Mouse (Mus musculus) embryonic facial prominence, embryonic 11.5 days (tissue): ENCODE measurements at regions not wholly inside any gene's neighbourhood (a gene's known extent, or its start where the extent isn't known, plus 50 kb on each side); places are given as distances from the start of the nearest gene placed in this dataset.

Source experiments
- ATAC-seq: fragments of 200-750 bp; cut with Nextera tagmentation; replicated peaks from 2 replicates; pipeline ENCODE4 v1.8.0; 2017; ENCODE audit warnings: low read depth; ENCODE audit not compliant: insufficient number of reproducible peaks, low FRiP score, low TSS enrichment
- DNase-seq: peaks from one replicate; pipeline ENCODE4 v3.0.0-alpha.2; 2015; ENCODE audit warnings: low spot score
- H3K27ac ChIP-seq: fragments of 300-500 bp; sonication (generic); replicated peaks from 2 replicates; pipeline ENCODE4 v1.5.1; 2014; ENCODE audit warnings: mild to moderate bottlenecking, low read depth, low read length, control low read depth
- H3K27me3 ChIP-seq: fragments of 300-500 bp; sonication (generic); 2 replicates; pipeline ENCODE4 v1.6.1; 2014; ENCODE audit warnings: mild to moderate bottlenecking, low read length, moderate library complexity, mixed read lengths; ENCODE audit not compliant: control insufficient read depth, insufficient read depth
- H3K36me3 ChIP-seq: fragments of 300-500 bp; sonication (generic); replicated peaks from 2 replicates; pipeline ENCODE4 v1.6.1; 2014; ENCODE audit warnings: low read depth, mild to moderate bottlenecking, low read length, moderate library complexity, mixed read lengths; ENCODE audit not compliant: control insufficient read depth, insufficient read depth
- H3K4me1 ChIP-seq: fragments of 300-500 bp; sonication (generic); 2 replicates; pipeline ENCODE4 v1.6.1; 2014; ENCODE audit warnings: low read length, mixed read lengths; ENCODE audit not compliant: control insufficient read depth, insufficient read depth
- H3K4me2 ChIP-seq: fragments of 300-500 bp; sonication (generic); 2 replicates; pipeline ENCODE4 v1.6.1; 2014; ENCODE audit warnings: low read depth, mild to moderate bottlenecking, control low read depth, low read length, moderate library complexity
- H3K4me3 ChIP-seq: fragments of 300-500 bp; sonication (generic); 2 replicates; pipeline ENCODE4 v1.5.1; 2014; ENCODE audit warnings: low read depth, low read length, control low read depth
- H3K9ac ChIP-seq: fragments of 300-500 bp; sonication (generic); replicated peaks from 2 replicates; pipeline ENCODE4 v1.6.1; 2014; ENCODE audit warnings: mild to moderate bottlenecking, control low read depth, low read length
- H3K9me3 ChIP-seq: fragments of 300-500 bp; sonication (generic); replicated peaks from 2 replicates; pipeline ENCODE4 v1.6.1; 2016; ENCODE audit warnings: mild to moderate bottlenecking, low read length, inconsistent platforms, mixed read lengths; ENCODE audit not compliant: control insufficient read depth
- WGBS: fragments of 180-500 bp; shearing (Covaris S2); extraction: QIAGEN DNeasy Blood & Tissue Kit; methylation state at CpG from one replicate; pipeline ENCODE4 v1.1.7; 2014; 5-methylcytosine and 5-hydroxymethylcytosine counted together

GRCm38 (mm10) chr12:118466837-118467236, 165.6 kb upstream of the Sp4 start:
- no peak overlapping the region for H3K27ac ChIP-seq
- no peak overlapping the region for H3K9ac ChIP-seq
- no peak overlapping the region for H3K4me2 ChIP-seq
- DNase-seq (no peak), ATAC-seq (no peak)
- H3K4me1 ChIP-seq: no peaks in the 10 kb centered on the region
- no peaks in the 10 kb centered on the region for H3K9me3 ChIP-seq
- 79% methylated on average over 3 of the region's 3 CpGs for WGBS
- H3K27me3 ChIP-seq: no peaks in the 10 kb centered on the region
- H3K4me3 ChIP-seq: no peak overlapping the region
- H3K36me3 ChIP-seq: no peaks in the 10 kb centered on the region

DNA sequence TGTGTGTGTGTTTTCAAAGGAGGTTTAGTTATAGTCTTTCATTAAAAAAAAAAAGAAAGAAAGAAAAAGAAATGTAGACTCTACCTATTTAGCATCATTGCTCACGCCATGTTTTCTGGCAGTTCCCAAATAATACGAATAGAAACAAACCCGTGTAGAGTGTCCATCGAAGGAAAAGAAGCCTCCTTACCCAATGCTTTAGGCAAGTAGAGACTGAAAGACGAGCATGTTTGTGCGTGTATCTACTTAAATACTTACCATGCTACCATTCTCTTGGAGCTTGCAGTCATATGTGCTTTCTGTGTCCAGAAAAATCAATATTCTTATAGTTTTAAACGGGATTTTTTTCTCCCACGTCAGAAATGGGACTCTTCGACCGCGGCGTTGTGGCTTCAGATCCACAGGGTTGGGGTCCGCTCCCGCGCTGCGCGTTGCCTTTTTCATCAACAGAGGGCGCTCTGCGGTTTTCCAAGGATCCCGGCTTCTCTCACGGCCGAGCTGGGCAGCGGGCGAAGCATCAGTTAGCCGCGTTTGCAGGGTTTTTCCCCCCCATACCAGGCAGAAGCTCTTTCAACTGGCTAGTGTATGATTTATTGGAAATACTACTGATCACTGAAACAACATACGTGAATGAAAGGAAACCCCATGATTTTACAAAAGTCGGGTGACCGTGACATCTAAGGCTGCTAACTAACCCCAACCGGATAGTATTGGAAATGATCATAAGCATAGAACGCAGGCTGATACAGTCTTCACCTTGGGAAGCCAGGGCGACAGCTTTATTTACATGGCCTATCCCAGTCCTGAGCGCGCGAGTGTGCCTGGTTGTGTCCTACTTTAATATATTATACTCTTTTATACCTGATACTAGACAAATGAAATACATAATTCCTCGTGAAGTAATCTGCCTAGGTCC, 156.5 kb upstream of the Sp4 start:
- Histone ChIP-seq H3K4me3 (no peak overlapping the region), H3K27me3 (no peaks in the 10 kb centered on the region)

DNA sequence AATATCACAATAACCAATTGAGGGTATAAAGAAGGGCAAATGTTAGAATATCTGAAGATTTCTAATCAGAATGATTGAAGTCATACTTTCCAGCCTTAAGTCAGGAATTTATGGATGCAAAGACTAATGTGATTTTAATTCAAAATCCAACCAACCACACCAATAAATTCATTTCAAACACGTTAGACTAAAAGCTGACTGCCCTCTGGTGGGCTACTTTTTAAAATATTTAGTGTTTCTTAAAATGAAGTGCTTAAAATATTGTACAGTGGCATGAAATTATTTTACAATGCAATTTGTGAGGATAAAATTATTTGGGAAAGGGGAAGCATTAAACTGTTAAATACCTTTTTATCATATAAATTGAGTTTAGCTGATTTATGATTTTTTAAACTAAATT, 154.4 kb upstream of the Sp4 start:
- no peaks in the 10 kb centered on the region for H3K9me3 ChIP-seq
- no peak overlapping the region for H3K4me3 ChIP-seq
- no peak overlapping the region for H3K27ac ChIP-seq
- WGBS: 46% methylated on average over 1 of the region's 1 CpGs
- DNase-seq: peak; percentile 53
- H3K9ac ChIP-seq: no peak overlapping the region
- no peaks in the 10 kb centered on the region for H3K36me3 ChIP-seq
- H3K27me3 ChIP-seq: no peaks in the 10 kb centered on the region
- H3K4me1 ChIP-seq: no peaks in the 10 kb centered on the region
- no peak overlapping the region for H3K4me2 ChIP-seq
- no peak for ATAC-seq

More for the DNA sequence above, 156.5 kb upstream of the Sp4 start:
- Histone ChIP-seq H3K4me1 (no peaks in the 10 kb centered on the region), H3K36me3 (no peaks in the 10 kb centered on the region), H3K4me2 (peak overlapping the region; percentile 32; the same call in 1 of the 2 replicates), H3K9ac (no peak overlapping the region), H3K9me3 (no peaks in the 10 kb centered on the region), H3K27ac (no peak overlapping the region)
- 10% methylated on average over 36 of the region's 36 CpGs for WGBS
- ATAC-seq (peak; percentile 89), DNase-seq (peak; percentile 92)

DNA sequence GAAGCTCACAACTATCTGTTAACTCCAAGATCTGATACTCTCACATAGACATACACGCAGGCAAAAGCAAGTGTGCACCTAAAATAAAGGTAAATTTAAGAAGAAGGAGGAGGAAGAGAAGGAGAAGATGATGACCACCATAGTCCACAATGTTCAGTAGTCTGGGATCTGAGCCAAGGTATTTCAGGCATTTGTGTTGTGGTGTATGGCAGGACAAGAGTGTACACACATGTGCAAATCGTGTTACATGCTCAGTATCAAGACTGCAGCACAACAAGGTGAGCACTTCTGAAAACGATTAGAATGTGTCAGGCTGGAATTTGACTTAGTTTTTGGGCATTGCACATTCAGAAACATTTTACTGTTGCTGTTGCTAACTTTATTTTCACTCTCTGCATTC, 138.4 kb upstream of the Sp4 start:
- ATAC-seq: no peak
- WGBS: 78% methylated on average over 3 of the region's 3 CpGs

DNA sequence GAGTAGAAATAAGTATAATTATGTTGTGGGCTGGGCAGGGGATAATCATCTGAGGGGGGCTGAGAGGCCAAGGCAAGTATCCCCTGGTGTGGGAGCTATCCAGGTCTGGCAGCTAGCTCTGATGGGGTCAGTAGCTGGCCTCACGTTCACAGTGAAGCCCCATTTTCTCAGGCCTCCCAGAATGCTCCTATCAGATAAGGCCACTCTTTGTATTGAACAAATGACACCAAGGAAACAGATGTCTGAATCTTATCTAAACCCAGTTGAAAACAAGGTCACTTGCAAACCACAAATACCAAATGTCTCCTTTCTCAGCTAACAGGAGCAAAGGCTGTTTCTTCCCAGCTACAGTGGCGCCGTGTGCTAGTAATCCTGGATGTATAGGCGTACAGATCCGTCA, 137.6 kb upstream of the Sp4 start:
- Histone ChIP-seq H3K9ac (no peak overlapping the region), H3K9me3 (no peaks in the 10 kb centered on the region), H3K27me3 (no peaks in the 10 kb centered on the region), H3K4me3 (no peak overlapping the region), H3K27ac (no peak overlapping the region), H3K36me3 (no peaks in the 10 kb centered on the region), H3K4me1 (no peaks in the 10 kb centered on the region), H3K4me2 (no peak overlapping the region)
- 84% methylated on average over 5 of the region's 5 CpGs for WGBS
- DNase-seq (no peak), ATAC-seq (no peak)

More for the DNA sequence above, 138.4 kb upstream of the Sp4 start:
- no peak overlapping the region for H3K27ac ChIP-seq
- no peaks in the 10 kb centered on the region for H3K4me1 ChIP-seq
- no peak overlapping the region for H3K4me2 ChIP-seq
- no peaks in the 10 kb centered on the region for H3K36me3 ChIP-seq
- DNase-seq: no peak
- no peaks in the 10 kb centered on the region for H3K9me3 ChIP-seq
- H3K9ac ChIP-seq: no peak overlapping the region
- no peaks in the 10 kb centered on the region for H3K27me3 ChIP-seq
- no peak overlapping the region for H3K4me3 ChIP-seq

GRCm38 (mm10) chr12:118432703-118433102, 131.5 kb upstream of the Sp4 start:
- H3K9ac ChIP-seq: no peak overlapping the region
- H3K36me3 ChIP-seq: no peaks in the 10 kb centered on the region
- no peaks in the 10 kb centered on the region for H3K4me1 ChIP-seq
- ATAC-seq (no peak), DNase-seq (no peak)
- H3K27ac ChIP-seq: no peak overlapping the region
- H3K9me3 ChIP-seq: no peaks in the 10 kb centered on the region
- 80% methylated on average over 4 of the region's 4 CpGs for WGBS
- H3K4me3 ChIP-seq: no peak overlapping the region
- no peaks in the 10 kb centered on the region for H3K27me3 ChIP-seq
- H3K4me2 ChIP-seq: no peak overlapping the region

DNA sequence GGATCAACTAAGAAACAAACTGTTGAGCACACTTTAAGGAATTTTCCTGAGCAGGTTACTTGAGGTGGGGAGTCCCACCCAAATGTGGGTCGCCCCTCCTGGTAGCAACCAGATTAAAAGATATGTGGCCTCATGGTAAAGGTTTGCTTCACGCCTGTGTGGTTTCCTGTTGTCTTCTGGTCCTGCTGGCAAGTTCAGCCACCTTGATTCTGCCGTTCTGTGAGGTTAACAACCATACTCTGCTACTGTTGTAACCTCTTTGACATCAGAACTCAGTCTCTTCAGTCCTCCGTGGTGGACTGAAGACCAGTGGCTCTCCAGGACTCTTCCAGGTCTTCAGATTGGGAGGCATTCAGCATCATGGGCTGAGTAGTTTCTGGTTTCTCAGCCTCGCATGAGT, 127.1 kb upstream of the Sp4 start:
- Histone ChIP-seq H3K36me3 (no peaks in the 10 kb centered on the region), H3K9me3 (no peaks in the 10 kb centered on the region), H3K9ac (no peak overlapping the region), H3K4me3 (no peak overlapping the region), H3K27me3 (no peaks in the 10 kb centered on the region), H3K4me1 (no peaks in the 10 kb centered on the region), H3K27ac (no peak overlapping the region), H3K4me2 (no peak overlapping the region)
- ATAC-seq (no peak), DNase-seq (no peak)
- WGBS: 77% methylated on average over 5 of the region's 5 CpGs

GRCm38 (mm10) chr12:118415956-118416355, 114.7 kb upstream of the Sp4 start:
- no peak for DNase-seq
- WGBS: 38% methylated on average over 1 of the region's 1 CpGs
- no peaks in the 10 kb centered on the region for H3K27me3 ChIP-seq
- no peak overlapping the region for H3K9ac ChIP-seq
- ATAC-seq: no peak
- H3K36me3 ChIP-seq: no peaks in the 10 kb centered on the region
- H3K4me1 ChIP-seq: no peaks in the 10 kb centered on the region
- H3K4me2 ChIP-seq: no peak overlapping the region
- H3K27ac ChIP-seq: no peak overlapping the region
- H3K4me3 ChIP-seq: no peak overlapping the region
- no peaks in the 10 kb centered on the region for H3K9me3 ChIP-seq
